Mouse (Mus musculus) stomach, postnatal 0 days (tissue): ENCODE measurements at regions not wholly inside any gene's neighbourhood (a gene's known extent, or its start where the extent isn't known, plus 50 kb on each side); places are given as distances from the start of the nearest gene placed in this dataset.

Experiments used
- ATAC-seq: fragments of 200-750 bp; cut with Nextera tagmentation; 2 replicates; pipeline ENCODE4 v1.8.0; 2017; ENCODE audit not compliant: low FRiP score, low TSS enrichment
- DNase-seq: peaks from one replicate; pipeline ENCODE4 v3.0.0-alpha.2; 2016; ENCODE audit warnings: low spot score
- H3K27ac ChIP-seq: fragments of 300-500 bp; sonication (generic); replicated peaks from 2 replicates; pipeline ENCODE4 v1.5.1; 2014; ENCODE audit warnings: mild to moderate bottlenecking, control low read depth
- H3K27me3 ChIP-seq: fragments of 300-500 bp; sonication (generic); 2 replicates; pipeline ENCODE4 v1.6.1; 2014; ENCODE audit warnings: low read length; ENCODE audit not compliant: control insufficient read depth, insufficient read depth
- H3K36me3 ChIP-seq: fragments of 300-500 bp; sonication (generic); 2 replicates; pipeline ENCODE4 v1.6.1; 2014; ENCODE audit warnings: low read length, mixed read lengths; ENCODE audit not compliant: control insufficient read depth, insufficient read depth
- H3K4me1 ChIP-seq: fragments of 300-500 bp; sonication (generic); replicated peaks from 2 replicates; pipeline ENCODE4 v1.6.1; 2014; ENCODE audit warnings: antibody characterized with exemption; ENCODE audit not compliant: control insufficient read depth, insufficient read depth
- H3K4me2 ChIP-seq: fragments of 300-500 bp; sonication (generic); replicated peaks from 2 replicates; pipeline ENCODE4 v1.6.1; 2014; ENCODE audit warnings: low read depth, mild to moderate bottlenecking, control low read depth, moderate library complexity
- H3K4me3 ChIP-seq: fragments of 300-500 bp; sonication (generic); 2 replicates; pipeline ENCODE4 v1.5.1; 2014; ENCODE audit warnings: low read depth, low read length, control low read depth
- H3K9ac ChIP-seq: fragments of 300-500 bp; sonication (generic); 2 replicates; pipeline ENCODE4 v1.6.1; 2014; ENCODE audit warnings: mild to moderate bottlenecking, low read length, control low read depth, mixed read lengths
- H3K9me3 ChIP-seq: fragments of 300-500 bp; sonication (generic); 2 replicates; pipeline ENCODE4 v1.6.1; 2016; ENCODE audit warnings: low read length; ENCODE audit not compliant: control insufficient read depth
- CTCF ChIP-seq: IDR thresholded peaks from 2 replicates; pipeline ENCODE4 v1.5.1; 2016; ENCODE audit warnings: antibody characterized with exemption, low read depth, mild to moderate bottlenecking, moderate library complexity
- EP300 ChIP-seq: optimal IDR thresholded peaks from 2 replicates; pipeline ENCODE3; 2016; ENCODE audit warnings: antibody characterized with exemption
- WGBS: fragments of 180-500 bp; shearing (Covaris S2); extraction: QIAGEN DNeasy Blood & Tissue Kit; methylation state at CpG from one replicate; pipeline ENCODE4 v1.1.7; 2014; 5-methylcytosine and 5-hydroxymethylcytosine counted together

GRCm38 (mm10) chr12:92365926-92366325 is 517.0 kb upstream of the Sel1l start:
- no peak for DNase-seq
- 82% methylated on average over 5 of the region's 5 CpGs for WGBS

GRCm38 (mm10) chr12:92353386-92354257 is 504.7 kb upstream of the Sel1l start:
- no peaks in the 10 kb centered on the region for H3K36me3 ChIP-seq
- H3K9ac ChIP-seq, result no peak overlapping the region
- no peak overlapping the region for H3K27ac ChIP-seq
- no peak overlapping the region for H3K4me2 ChIP-seq
- TF ChIP-seq CTCF (no peak), EP300 (no peak)
- no peaks in the 10 kb centered on the region for H3K27me3 ChIP-seq
- H3K4me1 ChIP-seq, result no peaks in the 10 kb centered on the region
- ATAC-seq, result no peak
- WGBS, result 57% methylated on average over 4 of the region's 4 CpGs
- H3K9me3 ChIP-seq, result no peaks in the 10 kb centered on the region
- H3K4me3 ChIP-seq, result no peak overlapping the region
- DNase-seq, result no peak

More at GRCm38 (mm10) chr12:92365926-92366325, 517.0 kb upstream of the Sel1l start:
- Histone ChIP-seq H3K4me2 (no peak overlapping the region), H3K4me3 (no peak overlapping the region), H3K9ac (no peak overlapping the region), H3K4me1 (no peaks in the 10 kb centered on the region), H3K9me3 (no peaks in the 10 kb centered on the region), H3K27me3 (no peaks in the 10 kb centered on the region), H3K36me3 (no peaks in the 10 kb centered on the region), H3K27ac (no peak overlapping the region)
- ATAC-seq, result no peak
- TF ChIP-seq CTCF, result no peak

GRCm38 (mm10) chr12:92318241-92318640 is 469.3 kb upstream of the Sel1l start:
- Histone ChIP-seq H3K4me2 (no peak overlapping the region), H3K36me3 (no peaks in the 10 kb centered on the region), H3K9ac (no peak overlapping the region), H3K4me3 (no peak overlapping the region), H3K27ac (no peak overlapping the region), H3K9me3 (no peaks in the 10 kb centered on the region), H3K4me1 (no peaks in the 10 kb centered on the region), H3K27me3 (no peaks in the 10 kb centered on the region)
- 29% methylated on average over 1 of the region's 1 CpGs for WGBS
- no peak for ATAC-seq
- TF ChIP-seq CTCF (no peak), EP300 (no peak)
- no peak for DNase-seq

GRCm38 (mm10) chr12:92317609-92318008 is 468.7 kb upstream of the Sel1l start:
- WGBS, result 85% methylated on average over 3 of the region's 3 CpGs
- DNase-seq (no peak), ATAC-seq (no peak)
- H3K27ac ChIP-seq, result no peak overlapping the region
- H3K4me3 ChIP-seq, result no peak overlapping the region
- no peak overlapping the region for H3K9ac ChIP-seq
- H3K27me3 ChIP-seq, result no peaks in the 10 kb centered on the region
- no peaks in the 10 kb centered on the region for H3K9me3 ChIP-seq
- H3K36me3 ChIP-seq, result no peaks in the 10 kb centered on the region
- H3K4me1 ChIP-seq, result no peaks in the 10 kb centered on the region
- TF ChIP-seq EP300 (no peak), CTCF (no peak)
- H3K4me2 ChIP-seq, result no peak overlapping the region

GRCm38 (mm10) chr12:92316285-92316684 is 467.3 kb upstream of the Sel1l start:
- Histone ChIP-seq H3K36me3 (no peaks in the 10 kb centered on the region), H3K27ac (no peak overlapping the region), H3K4me2 (no peak overlapping the region), H3K9ac (no peak overlapping the region), H3K27me3 (no peaks in the 10 kb centered on the region), H3K4me1 (no peaks in the 10 kb centered on the region), H3K9me3 (no peaks in the 10 kb centered on the region), H3K4me3 (no peak overlapping the region)
- no peak for TF ChIP-seq EP300
- TF ChIP-seq CTCF, result no peak
- ATAC-seq (no peak), DNase-seq (no peak)

- Histone ChIP-seq H3K27ac (no peak overlapping the region), H3K9ac (no peak overlapping the region), H3K9me3 (no peaks in the 10 kb centered on the region), H3K36me3 (no peaks in the 10 kb centered on the region), H3K27me3 (no peaks in the 10 kb centered on the region), H3K4me1 (no peaks in the 10 kb centered on the region), H3K4me2 (no peak overlapping the region), H3K4me3 (no peak overlapping the region)
- no peak for DNase-seq
- no peak for ATAC-seq
- TF ChIP-seq EP300 (no peak), CTCF (no peak)
- WGBS, result 67% methylated on average over 2 of the region's 2 CpGs
Observed at GRCm38 (mm10) chr12:92315820-92316219, 466.9 kb upstream of the Sel1l start.
